8 mouse cellular contexts compared by ENCODE assay signal in genomic region chr12:108333895-108334445, GRCm38 (mm10). TPM values are rescaled to one million over a fixed set of nuclear protein-coding genes. Genes with fewer than 3 reads are reported as not detected.
DNase-seq lines count a peak whose midpoint lies in the region; ATAC-seq and TF ChIP-seq lines count a peak whose summit lies in the region.

Cyp46a1 (plus strand) TSS chr12:108334381.

- peak; percentile 100 for DNase-seq in NIH3T3 (ENCODE audit: low read depth)
- peak; percentile 99 for DNase-seq in cerebellum, adult 9-11 months
- DNase-seq in layer of hippocampus, adult 8-10 months (ENCODE audit: low spot score in 2 of 2): peak; percentile 100
- DNase-seq in lung, embryonic 14.5 days: peak; percentile 100
- peak; percentile 87 to 90 for DNase-seq in thymus, adult 18-20 months

- H3K4me1 ChIP-seq in lung, embryonic 14.5 days (ENCODE audit: insufficient read depth): peaks cover 6% of the 10 kb centered on the region
- H3K4me1 ChIP-seq in olfactory bulb, adult 2 months (ENCODE audit: control insufficient read depth, insufficient read depth, low read length): peaks cover 26% of the 10 kb centered on the region

- no peaks in the 10 kb centered on the region for H3K9me3 ChIP-seq in lung, embryonic 14.5 days (ENCODE audit: low read depth, low read length)

- TF ChIP-seq POLR2A in olfactory bulb, adult 2 months (IDR thresholded peaks at IDR 0.05; ENCODE audit: insufficient read depth, low read depth, low read length): no peak

- peak; percentile 25; the same call in 1 of the 2 replicates for TF ChIP-seq CTCF in lung, embryonic 14.5 days (IDR thresholded peaks at IDR 0.05; ENCODE audit: low read depth)
- no peak for TF ChIP-seq CTCF in olfactory bulb, adult 2 months (IDR thresholded peaks at IDR 0.05; ENCODE audit: insufficient read depth, low read depth, low read length)

- H3K36me3 ChIP-seq in lung, embryonic 14.5 days (ENCODE audit: insufficient read depth): no peaks in the 10 kb centered on the region

- peak; percentile 79 for ATAC-seq in frontal cortex, adult (ENCODE audit: low TSS enrichment)
- ATAC-seq in hematopoietic stem cell, adult 5-6 weeks (replicated peaks in 1 of 2; ENCODE audit: insufficient read depth in 1 of 2, low FRiP score in 2 of 2, low TSS enrichment in 1 of 2, low read depth in 1 of 2, poor library complexity in 2 of 2, severe bottlenecking in 2 of 2): peak; percentile 79 to 87
- peak; percentile 88 for ATAC-seq in lung, embryonic 14.5 days (ENCODE audit: insufficient read depth)

- H3K27ac ChIP-seq in lung, embryonic 14.5 days (ENCODE audit: low read depth): peak within 1 kb of the TSS; percentile 7; the same call in 1 of the 2 replicates
- peak within 1 kb of the TSS; percentile 42 for H3K27ac ChIP-seq in olfactory bulb, adult 2 months (ENCODE audit: insufficient read depth, low read depth, low read length)

- H3K9ac ChIP-seq in lung, embryonic 14.5 days: peak within 1 kb of the TSS; percentile 54

- under 1% methylated on average over 31 of the region's 56 CpGs for WGBS in lung, embryonic 14.5 days
- WGBS in olfactory bulb, adult 2 months: 1% methylated on average over 53 of the region's 56 CpGs

- H3K4me2 ChIP-seq in lung, embryonic 14.5 days: peak within 1 kb of the TSS; percentile 100

- H3K27me3 ChIP-seq in lung, embryonic 14.5 days (ENCODE audit: insufficient read depth, low read length): peaks cover 25% of the 10 kb centered on the region

- peak within 1 kb of the TSS; percentile 66 for H3K4me3 ChIP-seq in lung, embryonic 14.5 days (ENCODE audit: low read depth, low read length)
- H3K4me3 ChIP-seq in olfactory bulb, adult 2 months (ENCODE audit: insufficient read depth, low read depth, low read length): peak within 1 kb of the TSS; percentile 79

RNA-seq across cellular contexts. Expression of gene Cyp46a1, which starts in this region (rescaled TPM):
- 0.10 and 0.38 TPM in 2 replicates for total RNA-seq in hematopoietic stem cell, adult 5-6 weeks (2017)
- 100 to 1,000 TPM; 162 to 181 (median 170) TPM for total RNA-seq in layer of hippocampus, adult 8-10 months (2022)
- polyA plus RNA-seq in lung, embryonic 14.5 days (2014; fragmentation: Nextera tagmentation; extraction: Ambion mirVana): 3.9 and 4.4 TPM in 2 replicates
- polyA plus RNA-seq in olfactory bulb, adult 2 months (2012; ENCODE audit: insufficient read depth, insufficient read length, low replicate concordance, missing spikeins): not detected in 2 replicates

Comparison
In these comparisons a context has a peak if more than half of its experiments do, and no peak if none do; other contexts are left out.
1. Peak in every context shown above with its lines: DNase-seq, ATAC-seq, H3K4me3 ChIP-seq and H3K27ac ChIP-seq.
2. RNA of gene Cyp46a1 (total RNA-seq): 162 to 181 TPM in layer of hippocampus, adult 8-10 months; 0.10 to 0.38 TPM in hematopoietic stem cell, adult 5-6 weeks; every median in the first group is over 100 times any median in the second.
3. Peak in ATAC-seq in hematopoietic stem cell, adult 5-6 weeks; RNA of the gene not detected or under 1 TPM.